Mouse (Mus musculus) stomach, embryonic 15.5 days (tissue): ENCODE measurements at regions not wholly inside any gene's neighbourhood (a gene's known extent, or its start where the extent isn't known, plus 50 kb on each side); places are given as distances from the start of the nearest gene placed in this dataset.

Experiments
- ATAC-seq: fragments of 200-750 bp; cut with Nextera tagmentation; 2 replicates; pipeline ENCODE4 v1.8.0; 2017; ENCODE audit warnings: low read depth, moderate number of reproducible peaks, moderate TSS enrichment; ENCODE audit not compliant: insufficient read depth, low FRiP score
- H3K27ac ChIP-seq: fragments of 300-500 bp; sonication (generic); 2 replicates; pipeline ENCODE4 v1.5.1; 2015; ENCODE audit warnings: mild to moderate bottlenecking, inconsistent platforms
- H3K27me3 ChIP-seq: fragments of 300-500 bp; sonication (generic); replicated peaks from 2 replicates; pipeline ENCODE4 v1.6.1; 2015; ENCODE audit warnings: inconsistent platforms
- H3K36me3 ChIP-seq: fragments of 300-500 bp; sonication (generic); 2 replicates; pipeline ENCODE4 v1.6.1; 2015; ENCODE audit warnings: inconsistent platforms
- H3K4me1 ChIP-seq: fragments of 300-500 bp; sonication (generic); 2 replicates; pipeline ENCODE4 v1.6.1; 2015; ENCODE audit warnings: inconsistent platforms
- H3K4me2 ChIP-seq: fragments of 300-500 bp; sonication (generic); 2 replicates; pipeline ENCODE4 v1.6.1; 2015; ENCODE audit warnings: mild to moderate bottlenecking, inconsistent platforms
- H3K4me3 ChIP-seq: fragments of 300-500 bp; sonication (generic); replicated peaks from 2 replicates; pipeline ENCODE4 v1.5.1; 2015; ENCODE audit warnings: inconsistent platforms
- H3K9ac ChIP-seq: fragments of 300-500 bp; sonication (generic); 2 replicates; pipeline ENCODE4 v1.6.1; 2015; ENCODE audit warnings: inconsistent platforms
- H3K9me3 ChIP-seq: fragments of 300-500 bp; sonication (generic); 2 replicates; pipeline ENCODE4 v1.6.1; 2016; ENCODE audit warnings: inconsistent platforms
- WGBS: fragments of 180-500 bp; shearing (Covaris S2); methylation state at CpG from one replicate; pipeline ENCODE4 v1.1.7; 2015; 5-methylcytosine and 5-hydroxymethylcytosine counted together

GRCm38 (mm10) chr17:9861923-9862854 is 192.7 kb upstream of the Pabpc6 start:
- H3K4me2 ChIP-seq: no peak overlapping the region
- no peaks in the 10 kb centered on the region for H3K27me3 ChIP-seq
- H3K4me3 ChIP-seq: no peak overlapping the region
- ATAC-seq: no peak
- no peaks in the 10 kb centered on the region for H3K9me3 ChIP-seq
- 58% methylated on average over 15 of the region's 15 CpGs for WGBS
- no peaks in the 10 kb centered on the region for H3K4me1 ChIP-seq
- no peaks in the 10 kb centered on the region for H3K36me3 ChIP-seq
- no peak overlapping the region for H3K27ac ChIP-seq
- no peak overlapping the region for H3K9ac ChIP-seq

- no peaks in the 10 kb centered on the region for H3K27me3 ChIP-seq
- no peak overlapping the region for H3K4me2 ChIP-seq
- ATAC-seq: no peak
- no peak overlapping the region for H3K27ac ChIP-seq
- H3K9me3 ChIP-seq: no peaks in the 10 kb centered on the region
- H3K4me1 ChIP-seq: no peaks in the 10 kb centered on the region
- no peaks in the 10 kb centered on the region for H3K36me3 ChIP-seq
- 73% methylated on average over 6 of the region's 6 CpGs for WGBS
- H3K4me3 ChIP-seq: no peak overlapping the region
- no peak overlapping the region for H3K9ac ChIP-seq
These were observed 191.8 kb upstream of the Pabpc6 start for GRCm38 (mm10) chr17:9861346-9861745.

- 76% methylated on average over 9 of the region's 9 CpGs for WGBS
These were observed 179.2 kb upstream of the Pabpc6 start for GRCm38 (mm10) chr17:9848559-9849357.

GRCm38 (mm10) chr17:9845451-9846075 is 176.0 kb upstream of the Pabpc6 start:
- Histone ChIP-seq H3K4me2 (no peak overlapping the region), H3K27me3 (no peaks in the 10 kb centered on the region), H3K9ac (no peak overlapping the region), H3K9me3 (no peaks in the 10 kb centered on the region), H3K4me1 (no peaks in the 10 kb centered on the region), H3K27ac (no peak overlapping the region), H3K4me3 (no peak overlapping the region), H3K36me3 (no peaks in the 10 kb centered on the region)
- ATAC-seq: no peak; the same call in 1 of the 2 replicates
- 59% methylated on average over 4 of the region's 4 CpGs for WGBS

More at GRCm38 (mm10) chr17:9848559-9849357, 179.2 kb upstream of the Pabpc6 start:
- H3K36me3 ChIP-seq: no peaks in the 10 kb centered on the region
- H3K4me1 ChIP-seq: no peaks in the 10 kb centered on the region
- no peaks in the 10 kb centered on the region for H3K9me3 ChIP-seq
- no peak overlapping the region for H3K4me3 ChIP-seq
- H3K27ac ChIP-seq: no peak overlapping the region
- H3K27me3 ChIP-seq: no peaks in the 10 kb centered on the region
- ATAC-seq: no peak
- H3K4me2 ChIP-seq: no peak overlapping the region
- H3K9ac ChIP-seq: no peak overlapping the region

GRCm38 (mm10) chr17:9841103-9841502 is 171.6 kb upstream of the Pabpc6 start:
- ATAC-seq: no peak
- no peaks in the 10 kb centered on the region for H3K4me1 ChIP-seq
- no peak overlapping the region for H3K9ac ChIP-seq
- no peak overlapping the region for H3K4me3 ChIP-seq
- H3K4me2 ChIP-seq: no peak overlapping the region
- no peaks in the 10 kb centered on the region for H3K27me3 ChIP-seq
- no peak overlapping the region for H3K27ac ChIP-seq
- H3K36me3 ChIP-seq: no peaks in the 10 kb centered on the region
- WGBS: 80% methylated on average over 2 of the region's 2 CpGs
- H3K9me3 ChIP-seq: no peaks in the 10 kb centered on the region

GRCm38 (mm10) chr17:9839256-9839655 is 169.7 kb upstream of the Pabpc6 start:
- no peak overlapping the region for H3K4me3 ChIP-seq
- WGBS: 81% methylated on average over 7 of the region's 7 CpGs
- H3K4me2 ChIP-seq: no peak overlapping the region
- no peak for ATAC-seq
- H3K9ac ChIP-seq: no peak overlapping the region
- H3K9me3 ChIP-seq: no peaks in the 10 kb centered on the region
- H3K4me1 ChIP-seq: no peaks in the 10 kb centered on the region
- no peak overlapping the region for H3K27ac ChIP-seq
- no peaks in the 10 kb centered on the region for H3K36me3 ChIP-seq
- no peaks in the 10 kb centered on the region for H3K27me3 ChIP-seq

GRCm38 (mm10) chr17:9836995-9837842 is 167.7 kb upstream of the Pabpc6 start:
- no peaks in the 10 kb centered on the region for H3K4me1 ChIP-seq
- H3K9ac ChIP-seq: no peak overlapping the region
- WGBS: 84% methylated on average over 7 of the region's 7 CpGs
- H3K4me2 ChIP-seq: no peak overlapping the region
- no peak for ATAC-seq
- no peaks in the 10 kb centered on the region for H3K27me3 ChIP-seq
- no peaks in the 10 kb centered on the region for H3K9me3 ChIP-seq
- H3K27ac ChIP-seq: no peak overlapping the region
- H3K36me3 ChIP-seq: no peaks in the 10 kb centered on the region
- no peak overlapping the region for H3K4me3 ChIP-seq

- ATAC-seq: no peak
- 81% methylated on average over 5 of the region's 5 CpGs for WGBS
- Histone ChIP-seq H3K4me1 (no peaks in the 10 kb centered on the region), H3K27ac (no peak overlapping the region), H3K36me3 (no peaks in the 10 kb centered on the region), H3K9me3 (no peaks in the 10 kb centered on the region), H3K4me2 (no peak overlapping the region), H3K9ac (no peak overlapping the region), H3K4me3 (no peak overlapping the region), H3K27me3 (no peaks in the 10 kb centered on the region)
These were observed 160.4 kb upstream of the Pabpc6 start for GRCm38 (mm10) chr17:9829895-9830294.

- Histone ChIP-seq H3K27me3 (no peaks in the 10 kb centered on the region), H3K4me2 (no peak overlapping the region), H3K4me1 (no peaks in the 10 kb centered on the region), H3K4me3 (no peak overlapping the region), H3K9me3 (no peaks in the 10 kb centered on the region), H3K9ac (no peak overlapping the region), H3K27ac (no peak overlapping the region), H3K36me3 (no peaks in the 10 kb centered on the region)
- 84% methylated on average over 4 of the region's 4 CpGs for WGBS
- ATAC-seq: no peak
These were observed 151.8 kb upstream of the Pabpc6 start for GRCm38 (mm10) chr17:9821358-9821757.

GRCm38 (mm10) chr17:9817056-9817455 is 147.5 kb upstream of the Pabpc6 start:
- ATAC-seq: no peak
- H3K36me3 ChIP-seq: no peaks in the 10 kb centered on the region
- no peak overlapping the region for H3K27ac ChIP-seq
- H3K27me3 ChIP-seq: no peaks in the 10 kb centered on the region
- no peak overlapping the region for H3K4me2 ChIP-seq
- H3K9ac ChIP-seq: no peak overlapping the region
- H3K4me3 ChIP-seq: no peak overlapping the region
- no peaks in the 10 kb centered on the region for H3K4me1 ChIP-seq
- H3K9me3 ChIP-seq: no peaks in the 10 kb centered on the region

- no peaks in the 10 kb centered on the region for H3K36me3 ChIP-seq
These were observed 127.6 kb upstream of the Pabpc6 start for GRCm38 (mm10) chr17:9797069-9797468.

More at GRCm38 (mm10) chr17:9797069-9797468, 127.6 kb upstream of the Pabpc6 start:
- Histone ChIP-seq H3K9me3 (no peaks in the 10 kb centered on the region), H3K4me2 (no peak overlapping the region), H3K4me3 (no peak overlapping the region), H3K27ac (no peak overlapping the region), H3K27me3 (no peaks in the 10 kb centered on the region), H3K9ac (no peak overlapping the region), H3K4me1 (no peaks in the 10 kb centered on the region)
- ATAC-seq: no peak
- 81% methylated on average over 8 of the region's 8 CpGs for WGBS
